Mouse (Mus musculus) NIH3T3 (cell line): Measurements from ENCODE around the gene Gm20696.

Experiments
- DNase-seq: peaks from one replicate; pipeline ENCODE4 v3.0.0-alpha.2; 2012; ENCODE audit warnings: low read depth

The Gm20696 gene

GRCm38 (mm10) chr6:99666318-99667171, at the start of gene Gm20696, which contains the start of gene Eif4e3:
Gm20696 (minus strand) TSS chr6:99666797.
Eif4e3 (minus strand) TSS chr6:99666771.
- DNase-seq = no peak

- DNase-seq = no peak
These were observed 49.3 kb upstream of the Gm20696 start for GRCm38 (mm10) chr6:99715913-99716312.

GRCm38 (mm10) chr6:99715191-99715590, 48.6 kb upstream of the Gm20696 start:
- no peak for DNase-seq

- DNase-seq = no peak
These were observed 46.7 kb upstream of the Gm20696 start for GRCm38 (mm10) chr6:99713256-99713655.

DNA sequence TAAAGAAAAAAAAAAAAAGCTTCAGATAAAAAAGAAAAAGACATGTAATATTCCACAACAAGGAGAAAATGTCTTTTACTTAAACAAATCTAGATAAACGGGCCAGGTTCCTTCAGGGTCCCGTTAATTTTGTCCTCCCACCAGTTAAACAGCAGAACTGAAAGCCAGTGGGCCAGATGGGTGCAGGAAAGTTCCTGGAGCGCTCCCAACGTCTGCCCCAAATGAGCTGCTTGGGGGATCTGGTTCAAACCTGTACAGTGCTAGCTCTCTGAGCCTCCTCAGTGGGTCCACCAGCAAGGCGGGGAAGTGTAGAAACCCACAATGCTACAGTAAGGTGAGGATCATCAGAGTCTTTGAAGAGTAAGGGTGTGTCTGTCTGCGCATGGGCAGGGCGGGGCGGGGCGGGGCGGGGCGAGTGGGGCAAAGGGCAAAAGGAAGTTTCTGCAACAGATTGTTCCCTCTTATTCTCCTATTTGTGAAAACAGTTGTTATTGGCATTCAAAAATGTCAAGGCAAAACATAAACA, 45.0 kb upstream of the Gm20696 start:
- DNase-seq = no peak

- no peak for DNase-seq
These were observed 33.9 kb upstream of the Gm20696 start for GRCm38 (mm10) chr6:99700484-99700883.

GRCm38 (mm10) chr6:99692916-99693841, 26.6 kb upstream of the Gm20696 start:
- no peak for DNase-seq

- DNase-seq = no peak
These were observed 25.8 kb upstream of the Gm20696 start, which contains the start of gene Gpr27 for GRCm38 (mm10) chr6:99692206-99692915. Gpr27 (plus strand) TSS chr6:99692679.

- DNase-seq = no peak
These were observed 25.1 kb upstream of the Gm20696 start for GRCm38 (mm10) chr6:99691666-99692205.

GRCm38 (mm10) chr6:99688513-99688912, 21.9 kb upstream of the Gm20696 start:
- no peak for DNase-seq

GRCm38 (mm10) chr6:99684899-99685298, 18.3 kb upstream of the Gm20696 start:
- DNase-seq = peak; percentile 25

DNA sequence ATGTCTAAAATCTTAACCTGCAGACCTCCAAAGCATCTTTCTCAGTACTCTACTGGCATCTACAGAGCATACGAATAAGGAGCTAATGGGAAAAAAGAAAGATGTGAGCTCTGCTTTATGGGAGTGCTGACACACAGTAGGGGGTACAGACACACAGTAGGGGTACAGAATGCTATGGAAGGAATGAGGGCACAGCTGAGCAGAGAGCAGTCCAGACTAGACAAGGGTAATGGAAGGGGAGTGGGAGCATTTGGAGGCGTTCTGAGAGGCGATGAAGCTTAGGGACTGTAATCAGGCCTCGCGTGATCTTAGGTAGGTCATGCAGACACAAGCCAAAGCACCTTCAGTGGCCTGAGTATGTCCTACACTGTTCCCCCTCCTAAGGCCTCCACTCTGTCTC, 17.4 kb upstream of the Gm20696 start:
- DNase-seq = no peak

DNA sequence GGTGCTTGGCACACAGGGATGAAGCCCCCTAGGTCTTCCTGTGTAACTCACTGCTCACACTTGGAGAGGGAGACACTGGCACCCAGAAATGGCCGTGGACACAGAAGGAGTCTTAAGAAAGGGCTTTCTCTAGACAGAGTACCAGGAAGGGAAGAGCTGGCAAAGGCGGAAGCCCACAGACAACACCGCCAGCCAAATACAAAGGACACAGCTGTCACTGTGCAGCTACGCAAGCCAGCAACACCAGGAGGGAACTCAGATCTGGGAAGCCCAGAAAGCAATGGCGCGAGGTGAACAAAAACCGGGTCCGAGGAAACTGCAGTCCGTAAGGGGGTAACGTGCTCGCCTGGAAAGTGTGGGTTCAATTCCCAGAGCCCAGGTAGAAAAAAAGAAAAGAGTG, 11.5 kb upstream of the Gm20696 start:
- DNase-seq = no peak

DNA sequence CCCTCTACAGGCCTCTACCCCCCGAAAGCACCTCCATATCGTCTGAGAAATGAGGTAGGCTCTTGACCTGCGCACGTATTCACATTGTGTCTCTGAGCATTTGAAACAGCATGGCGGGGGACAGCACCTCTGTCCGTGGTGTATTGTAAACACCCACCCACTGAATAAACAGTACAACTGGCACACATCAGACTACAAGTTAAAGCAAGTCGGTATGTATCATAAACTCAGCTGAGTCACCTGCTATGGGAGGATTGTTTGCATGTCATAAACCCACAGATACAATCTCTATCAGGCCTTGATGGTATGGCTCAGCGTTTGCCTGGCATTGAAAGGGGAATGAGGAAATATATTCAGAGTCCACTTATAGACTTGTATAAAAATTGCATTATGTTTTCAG, 10.7 kb upstream of the Gm20696 start:
- DNase-seq = no peak

DNA sequence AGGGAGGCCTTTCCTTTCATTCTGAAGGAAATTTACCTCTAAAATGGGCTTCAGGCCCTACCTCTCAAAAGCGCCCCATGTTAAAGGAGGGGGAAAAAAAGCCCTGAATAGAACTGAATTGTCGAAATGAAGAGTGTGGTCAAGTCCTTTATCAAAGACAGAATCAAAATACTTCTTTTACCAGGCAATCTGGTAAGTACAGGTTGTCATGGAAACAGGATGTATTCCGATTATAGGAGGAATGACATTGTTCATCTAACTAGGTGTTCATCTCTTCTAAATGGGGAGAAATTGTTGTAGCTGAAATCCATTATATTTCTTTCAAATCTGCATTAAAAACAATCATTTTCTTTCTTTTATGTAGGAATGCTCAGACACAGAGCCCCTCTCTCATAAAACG, 7.9 kb upstream of the Gm20696 start:
- DNase-seq = no peak

- DNase-seq = no peak
These were observed 5.2 kb upstream of the Gm20696 start for GRCm38 (mm10) chr6:99671768-99672167.

DNA sequence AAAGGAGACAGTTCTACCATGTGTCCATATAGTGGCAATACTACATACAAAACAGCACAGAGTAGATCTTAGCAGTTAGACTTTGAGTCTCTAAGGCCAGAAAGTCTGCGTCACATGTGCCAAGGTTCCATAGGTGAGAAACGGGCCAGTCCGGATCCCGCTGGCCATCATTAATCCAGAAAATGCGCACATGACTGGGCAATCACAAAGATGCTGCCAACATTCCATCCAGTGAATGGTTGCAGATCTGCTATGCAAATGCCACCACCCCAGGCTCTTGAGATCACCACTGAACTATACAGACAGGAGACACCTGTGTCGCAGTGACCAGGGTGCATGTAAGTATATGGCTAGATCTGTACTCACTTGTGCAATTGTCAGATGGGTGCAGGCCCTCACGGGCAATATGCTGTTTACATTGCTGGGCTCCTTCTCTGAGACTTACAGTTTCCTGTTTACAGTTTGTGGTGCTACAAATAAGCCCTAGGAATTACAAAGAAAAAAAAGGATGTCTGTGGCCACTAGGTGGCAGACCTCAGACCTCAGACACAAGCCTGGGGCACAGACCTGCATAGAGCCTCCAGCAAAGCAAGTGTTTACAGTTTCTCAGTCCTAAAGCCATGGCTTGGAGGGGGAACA, 4.0 kb upstream of the Gm20696 start:
- peak; percentile 75 for DNase-seq

DNA sequence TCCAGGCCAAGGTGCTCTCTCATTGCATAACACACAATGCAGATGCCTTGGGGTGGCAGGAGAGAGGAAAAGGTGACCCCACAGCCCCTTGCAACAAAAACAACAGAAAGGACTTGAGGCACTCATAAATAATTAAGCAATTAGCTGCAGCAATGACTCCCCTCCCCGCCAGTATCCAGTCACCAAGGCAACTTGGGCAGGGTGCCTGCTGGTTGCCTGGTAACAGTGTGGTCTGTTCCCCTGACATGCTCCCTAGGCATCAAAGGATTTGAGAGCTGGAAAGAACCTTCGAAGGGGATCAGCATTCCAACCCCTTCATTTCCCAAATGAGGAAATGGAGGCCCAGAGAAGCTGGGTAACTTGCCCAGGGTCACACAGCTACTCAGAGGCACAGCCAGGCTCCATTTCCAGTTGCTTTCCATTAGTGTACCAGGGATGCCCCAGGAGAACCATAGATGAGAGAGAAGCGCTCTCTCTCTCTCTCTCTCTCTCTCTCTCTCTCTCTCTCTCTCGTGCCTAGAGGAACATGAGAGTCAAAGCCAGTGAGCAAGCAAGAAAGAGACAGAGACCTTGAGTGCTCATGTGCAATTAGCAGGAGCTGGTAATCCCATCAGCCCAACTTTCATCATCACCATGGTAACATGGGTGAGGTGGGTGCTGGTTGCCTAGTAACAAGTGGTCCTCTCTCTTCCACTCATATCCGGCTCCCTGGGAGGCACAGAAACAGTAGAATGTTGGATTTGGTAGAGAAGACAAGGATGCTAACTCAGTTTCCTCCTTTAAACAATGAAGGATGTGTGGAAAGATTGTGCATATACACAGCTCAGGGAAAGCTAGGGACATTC, 3.1 kb upstream of the Gm20696 start:
- DNase-seq = no peak

DNA sequence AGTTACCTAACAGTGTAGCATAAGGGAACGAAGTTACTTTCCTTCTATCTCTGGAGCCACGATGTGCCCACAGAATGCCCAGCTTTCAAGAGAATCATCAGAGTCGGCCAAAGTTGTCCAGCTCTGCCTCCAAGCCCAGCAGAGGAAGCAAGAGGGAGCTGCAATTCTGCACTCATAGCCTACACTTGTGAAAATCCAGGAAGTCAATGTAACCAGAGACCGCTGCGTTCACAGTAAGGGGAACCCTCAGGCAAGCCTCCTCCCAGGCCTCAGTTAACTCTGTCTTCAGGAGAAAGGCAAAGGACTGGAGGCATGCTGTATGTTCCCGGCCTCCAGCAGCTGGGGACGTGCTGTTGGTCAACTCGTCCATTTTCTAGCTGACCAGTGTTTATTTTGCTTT, 693 bp upstream of the Gm20696 start:
- DNase-seq = no peak
